Mouse (Mus musculus): ENCODE measurements around the gene Gtf2h1.
"Not testable (repeated sequence)": the region's sequence is repeated elsewhere in the genome, so short reads cannot be mapped to it uniquely, and the experiment has no call there.

Gtf2h1 gene

DNA sequence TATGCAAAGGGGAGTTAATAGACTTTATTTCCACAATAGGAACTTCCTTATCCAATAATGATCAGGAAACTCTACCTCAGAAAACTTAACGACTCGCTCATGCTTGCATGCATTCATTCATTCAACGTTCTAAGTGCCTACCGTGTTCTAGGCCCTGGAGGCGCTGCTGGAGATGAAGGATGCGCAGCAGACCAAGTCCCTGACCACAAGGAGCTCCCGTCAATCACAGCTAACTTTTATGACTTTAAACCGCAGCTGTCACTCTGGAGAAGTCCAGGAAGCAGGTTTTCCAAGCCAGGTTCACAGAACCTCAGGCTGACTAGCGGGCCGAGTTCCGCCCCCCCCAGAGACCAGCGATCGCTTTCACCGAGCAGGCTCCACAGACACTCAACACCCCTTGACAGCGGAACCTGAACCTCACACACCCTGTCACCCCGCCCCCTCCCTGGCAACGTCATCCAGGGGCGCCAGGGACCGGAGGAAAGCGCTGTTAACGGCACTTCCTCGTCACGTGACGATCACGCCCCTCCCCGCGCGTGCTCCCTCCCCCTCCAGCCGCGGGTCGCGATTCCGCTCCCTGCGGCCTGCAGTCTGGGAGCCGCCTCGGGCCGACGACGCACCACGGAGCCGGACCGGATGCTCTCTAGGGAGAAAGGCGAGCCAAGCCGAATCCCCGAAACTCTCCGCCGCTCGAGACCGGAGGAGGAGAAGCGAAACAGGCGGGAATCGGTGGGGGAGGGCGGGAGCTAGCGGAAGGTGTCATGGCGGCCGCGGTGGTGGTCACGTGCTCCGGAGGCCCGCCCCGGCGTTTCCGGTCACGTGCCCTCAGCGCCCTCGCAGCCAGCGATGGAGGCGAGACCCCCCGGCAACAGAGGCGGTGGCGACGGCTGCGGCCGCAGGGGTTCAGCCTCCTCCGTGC, at the start of gene Gtf2h1, which contains the start of gene Hps5:
Gene Gtf2h1, plus strand, starts transcription at position 817 of the 919 bp plus-strand sequence.
Gene Hps5, minus strand, starts transcription at position 778 of the 919 bp plus-strand sequence.
- peak; percentile 98 for DNase-seq (ENCODE audit: low read depth)

GRCm38 (mm10) chr7:46746381-46746780, 49.5 kb upstream of the Gtf2h1 start:
- DNase-seq (ENCODE audit: low read depth): no peak

- DNase-seq (ENCODE audit: low read depth): no peak
Measured at GRCm38 (mm10) chr7:46748459-46748858, 47.4 kb upstream of the Gtf2h1 start.

DNA sequence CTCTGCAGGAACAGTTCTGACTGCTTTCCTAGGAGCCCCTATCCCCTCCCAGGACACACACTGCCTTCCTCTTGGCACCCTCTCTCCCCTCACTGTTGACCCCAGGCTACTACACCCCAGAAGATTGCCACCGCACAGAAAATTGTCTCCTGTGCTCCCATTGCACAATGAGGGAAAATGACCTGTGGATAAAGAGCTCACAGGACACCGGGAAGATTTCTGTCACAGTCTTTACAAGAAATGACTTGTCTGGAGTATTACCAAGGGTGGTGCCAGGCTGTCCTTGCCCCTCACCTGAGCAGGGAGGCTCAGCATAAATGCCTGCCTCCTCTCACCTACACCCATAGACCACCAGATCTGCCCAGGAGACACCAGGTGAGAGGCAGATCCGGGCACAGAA, 44.4 kb upstream of the Gtf2h1 start, which contains the start of gene Saa2:
Gene Saa2, plus strand, starts transcription at position 301 of the 400 bp plus-strand sequence.
- DNase-seq (ENCODE audit: low read depth): no peak

- peak; percentile 12 for DNase-seq (ENCODE audit: low read depth)
Measured at GRCm38 (mm10) chr7:46761049-46761795, 34.7 kb upstream of the Gtf2h1 start.

GRCm38 (mm10) chr7:46762601-46763000, 33.3 kb upstream of the Gtf2h1 start:
- DNase-seq (ENCODE audit: low read depth): no peak

- DNase-seq (ENCODE audit: low read depth): no peak
Measured at GRCm38 (mm10) chr7:46764672-46765071, 31.2 kb upstream of the Gtf2h1 start.

- no peak for DNase-seq (ENCODE audit: low read depth)
Measured at GRCm38 (mm10) chr7:46767371-46767770, 28.5 kb upstream of the Gtf2h1 start.

- DNase-seq (ENCODE audit: low read depth): no peak
Measured at GRCm38 (mm10) chr7:46768451-46768850, 27.5 kb upstream of the Gtf2h1 start.

GRCm38 (mm10) chr7:46770706-46771105, 25.2 kb upstream of the Gtf2h1 start:
- peak; percentile 66 for DNase-seq (ENCODE audit: low read depth)

- no peak for DNase-seq (ENCODE audit: low read depth)
Measured at GRCm38 (mm10) chr7:46789177-46789849, 6.6 kb upstream of the Gtf2h1 start.

DNA sequence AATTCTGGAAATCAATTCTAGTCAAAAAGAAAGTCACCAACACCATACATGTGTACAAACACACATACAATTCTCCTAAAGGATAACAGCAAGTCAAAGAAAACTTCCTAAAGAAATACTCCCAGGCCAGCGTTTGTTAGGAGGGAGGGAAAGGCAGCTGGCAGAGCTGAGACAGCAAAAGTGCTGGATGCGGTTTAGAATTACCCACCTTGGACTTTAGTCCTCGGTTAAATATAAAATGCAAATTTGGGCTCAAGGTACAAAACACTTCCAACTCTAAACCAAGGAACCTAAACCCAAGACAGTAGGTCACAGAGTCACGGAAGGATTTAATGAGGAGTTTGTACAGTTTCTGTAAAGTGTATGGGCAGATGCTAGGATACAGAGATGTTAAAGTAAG, 2.0 kb upstream of the Gtf2h1 start:
- DNase-seq (ENCODE audit: low read depth): no peak

DNA sequence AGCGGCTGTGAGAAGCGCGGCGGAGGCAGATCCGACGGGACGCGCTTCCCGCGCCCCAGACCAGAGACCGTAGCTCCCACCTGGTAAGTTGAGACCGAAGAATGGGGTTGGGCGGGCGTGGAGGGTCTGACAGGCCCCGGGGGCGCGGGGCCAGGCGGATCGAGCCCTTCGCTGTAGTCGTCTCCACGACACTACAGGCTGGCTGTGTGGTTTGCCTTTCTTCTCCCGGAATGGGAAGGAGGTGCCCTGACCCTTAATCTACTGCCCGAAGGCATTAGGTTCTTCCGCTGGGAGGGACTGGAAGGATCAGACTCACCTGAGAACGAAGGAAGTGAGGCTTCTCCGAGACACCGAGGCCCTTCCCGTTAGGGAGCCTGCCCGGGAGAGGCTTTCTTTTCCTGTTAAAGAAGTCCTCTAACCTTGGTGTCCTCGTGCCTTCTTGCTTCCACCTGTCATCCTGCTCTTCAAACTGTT, 340 bp downstream of the Gtf2h1 start:
- DNase-seq (ENCODE audit: low read depth): no peak

DNA sequence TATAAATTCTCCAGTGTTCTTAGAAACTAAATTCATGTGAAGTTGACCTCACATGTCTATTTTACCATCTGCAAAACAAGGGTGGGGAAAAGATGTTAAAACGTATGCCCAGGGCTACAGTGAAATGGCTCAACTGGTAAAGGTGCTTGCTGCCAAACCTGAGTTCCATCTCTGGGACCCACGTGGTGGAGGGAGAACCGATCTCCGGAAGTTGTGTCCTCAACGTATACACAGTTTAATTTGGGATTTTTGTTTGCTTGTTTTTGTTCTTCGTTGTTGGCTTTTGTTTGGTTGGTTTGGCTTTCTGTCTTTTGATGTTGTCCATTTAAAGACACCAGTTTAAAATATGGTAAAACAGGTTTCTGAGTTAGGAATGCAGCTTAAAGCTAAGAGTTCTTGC, 876 bp downstream of the Gtf2h1 start:
- peak; percentile 35 for DNase-seq (ENCODE audit: low read depth)

- DNase-seq (ENCODE audit: low read depth): peak; percentile 43
Measured at GRCm38 (mm10) chr7:46810325-46810724, 14.4 kb downstream of the Gtf2h1 start.

- DNase-seq (ENCODE audit: low read depth): no peak
Measured at GRCm38 (mm10) chr7:46814012-46814411, 18.1 kb downstream of the Gtf2h1 start.

- not testable (repeated sequence) for DNase-seq (ENCODE audit: low read depth)
Measured at GRCm38 (mm10) chr7:46820876-46821632, 25.2 kb downstream of the Gtf2h1 start.

- DNase-seq (ENCODE audit: low read depth): no peak
Measured at GRCm38 (mm10) chr7:46827046-46827802, 31.3 kb downstream of the Gtf2h1 start.

DNA sequence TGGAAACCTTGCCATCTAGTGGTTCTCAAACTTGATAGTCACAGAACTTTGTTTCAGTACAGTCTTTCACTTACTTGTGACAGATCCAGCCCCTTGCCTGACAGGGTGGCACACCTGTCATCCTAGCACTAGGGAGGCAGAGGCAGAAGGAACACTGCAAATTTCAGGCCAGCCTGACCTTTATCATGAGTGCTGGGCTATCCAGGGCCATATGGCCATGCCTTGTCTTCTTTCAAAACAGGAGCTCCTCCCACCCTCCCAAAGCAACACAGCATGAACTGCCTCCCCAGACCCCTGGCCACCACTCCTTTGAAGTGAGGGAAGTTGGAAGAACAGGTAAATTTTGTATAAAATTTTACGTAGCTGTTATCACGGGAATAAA, 31.9 kb downstream of the Gtf2h1 start:
- DNase-seq (ENCODE audit: low read depth): no peak

- DNase-seq (ENCODE audit: low read depth): no peak
Measured at GRCm38 (mm10) chr7:46829911-46830310, 34.0 kb downstream of the Gtf2h1 start.

Measured in 416B (cell line).